Mouse (Mus musculus) yolk sac, embryonic 10.5 days (tissue): ENCODE measurements at regions not wholly inside any gene's neighbourhood (a gene's known extent, or its start where the extent isn't known, plus 50 kb on each side); places are given as distances from the start of the nearest gene placed in this dataset.
"Not testable (repeated sequence)": the region's sequence is repeated elsewhere in the genome, so short reads cannot be mapped to it uniquely, and the experiment has no call there.

Source experiments
- DNase-seq: peaks from one replicate; pipeline ENCODE4 v3.0.0-alpha.2; 2017; ENCODE audit warnings: low spot score

GRCm38 (mm10) chr3:18744216-18744615, 796.0 kb downstream of the Cypt12 start:
- no peak for DNase-seq

GRCm38 (mm10) chr3:18746206-18746605, 798.0 kb downstream of the Cypt12 start:
- no peak for DNase-seq

- DNase-seq: no peak
These were observed 798.7 kb downstream of the Cypt12 start for GRCm38 (mm10) chr3:18746898-18747297.

GRCm38 (mm10) chr3:18751660-18752259, 803.5 kb downstream of the Cypt12 start:
- DNase-seq: no peak

- DNase-seq: no peak
These were observed 816.3 kb downstream of the Cypt12 start for GRCm38 (mm10) chr3:18764301-18765078.

GRCm38 (mm10) chr3:18778481-18778880, 830.3 kb downstream of the Cypt12 start:
- DNase-seq: no peak

GRCm38 (mm10) chr3:18787531-18788176, 839.4 kb downstream of the Cypt12 start:
- DNase-seq: no peak

GRCm38 (mm10) chr3:18802794-18803193, 825.7 kb downstream of the 1700064H15Rik start:
- no peak for DNase-seq

- not testable (repeated sequence) for DNase-seq
These were observed 799.6 kb downstream of the 1700064H15Rik start for GRCm38 (mm10) chr3:18828788-18829320.

GRCm38 (mm10) chr3:18868117-18868739, 760.2 kb downstream of the 1700064H15Rik start:
- no peak for DNase-seq

- no peak for DNase-seq
These were observed 759.7 kb downstream of the 1700064H15Rik start for GRCm38 (mm10) chr3:18868758-18869157.

- DNase-seq: no peak
These were observed 751.4 kb downstream of the 1700064H15Rik start for GRCm38 (mm10) chr3:18877060-18877459.

- DNase-seq: no peak
These were observed 750.9 kb downstream of the 1700064H15Rik start for GRCm38 (mm10) chr3:18877572-18877971.

GRCm38 (mm10) chr3:18881186-18881585, 747.3 kb downstream of the 1700064H15Rik start:
- no peak for DNase-seq

GRCm38 (mm10) chr3:18892813-18893212, 735.7 kb downstream of the 1700064H15Rik start:
- no peak for DNase-seq

- no peak for DNase-seq
These were observed 722.7 kb downstream of the 1700064H15Rik start for GRCm38 (mm10) chr3:18905769-18906168.

GRCm38 (mm10) chr3:18906210-18906609, 722.3 kb downstream of the 1700064H15Rik start:
- no peak for DNase-seq

GRCm38 (mm10) chr3:18908737-18909136, 719.7 kb downstream of the 1700064H15Rik start:
- DNase-seq: no peak

- DNase-seq: no peak
These were observed 699.9 kb downstream of the 1700064H15Rik start for GRCm38 (mm10) chr3:18928401-18929104.

GRCm38 (mm10) chr3:18929105-18929492, 699.4 kb downstream of the 1700064H15Rik start:
- DNase-seq: no peak

GRCm38 (mm10) chr3:18932983-18933726, 695.3 kb downstream of the 1700064H15Rik start:
- DNase-seq: no peak
